Mouse (Mus musculus): ENCODE results near the gene Porcn. TPM values are rescaled to one million over a fixed set of nuclear protein-coding genes. Genes with fewer than 3 reads are reported as not detected.

The Porcn gene
- polyA plus RNA-seq, 1 experiment, result 67.5 TPM

DNA sequence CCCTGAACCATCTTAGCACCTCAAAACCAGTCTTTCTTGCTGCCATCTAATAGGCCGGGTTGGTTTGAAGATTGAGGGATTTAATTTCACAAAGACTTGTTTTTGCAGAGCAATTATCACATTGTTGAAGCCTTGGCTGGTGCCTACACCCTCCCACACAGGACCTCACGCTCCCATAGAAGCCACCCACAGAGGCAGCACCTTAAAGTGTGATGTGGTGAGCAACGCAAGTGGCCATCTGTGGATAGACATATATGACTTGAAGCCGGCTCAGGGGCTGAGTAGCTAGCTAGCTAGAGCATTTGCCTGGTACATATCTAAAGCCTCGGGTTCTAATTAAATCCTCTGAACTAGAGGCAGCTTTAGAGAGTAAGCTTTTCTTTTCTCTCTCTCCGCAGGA is 11.1 kb upstream of the Porcn start:
- Histone ChIP-seq H3K27me3 (ENCODE audit: control insufficient read depth, insufficient read depth, insufficient read length) (no peaks in the 10 kb centered on the region), H3K36me3 (ENCODE audit: control insufficient read depth, insufficient read depth) (no peaks in the 10 kb centered on the region), H3K4me3 (no peak overlapping the region), H3ac (ENCODE audit: control insufficient read depth, insufficient read length) (no peak overlapping the region), H3K4me2 (ENCODE audit: low read depth) (no peak overlapping the region), H3K79me2 (ENCODE audit: control insufficient read depth, insufficient read depth) (no peaks in the 10 kb centered on the region)
- no peak for TF ChIP-seq REST (IDR thresholded peaks at IDR 0.05; ENCODE audit: insufficient read depth, insufficient read length)
- TF ChIP-seq TCF12 (IDR thresholded peaks at IDR 0.05; ENCODE audit: insufficient read depth, poor library complexity, severe bottlenecking), result no peak
- no peak for TF ChIP-seq MAX (IDR thresholded peaks at IDR 0.05; ENCODE audit: low read depth)

GRCm38 (mm10) chrX:8211490-8212207 is 5.3 kb upstream of the Porcn start:
- Histone ChIP-seq H3ac (ENCODE audit: control insufficient read depth, insufficient read length) (no peak overlapping the region), H3K4me3 (no peak overlapping the region), H3K79me2 (ENCODE audit: control insufficient read depth, insufficient read depth) (no peaks in the 10 kb centered on the region), H3K4me2 (ENCODE audit: low read depth) (no peak overlapping the region), H3K36me3 (ENCODE audit: control insufficient read depth, insufficient read depth) (no peaks in the 10 kb centered on the region), H3K27me3 (ENCODE audit: control insufficient read depth, insufficient read depth, insufficient read length) (no peaks in the 10 kb centered on the region)
- TF ChIP-seq MAX (IDR thresholded peaks at IDR 0.05; ENCODE audit: low read depth) (no peak), POLR2AphosphoS2 (IDR thresholded peaks at IDR 0.05; ENCODE audit: insufficient read length, low read depth) (no peak), REST (IDR thresholded peaks at IDR 0.05; ENCODE audit: insufficient read depth, insufficient read length) (no peak), TCF3 (IDR thresholded peaks at IDR 0.05; ENCODE audit: insufficient read length, low read depth) (no peak), USF1 (IDR thresholded peaks at IDR 0.05; ENCODE audit: low read depth) (no peak), MYOG (IDR thresholded peaks at IDR 0.05; ENCODE audit: control insufficient read depth in 1 of 3, insufficient read depth in 1 of 3, insufficient read length in 2 of 3, low read depth in 2 of 3) (no peak), SRF (IDR thresholded peaks at IDR 0.05; ENCODE audit: control insufficient read depth, insufficient read length, low read depth) (no peak), POLR2A (IDR thresholded peaks at IDR 0.05; ENCODE audit: insufficient read length, low read depth) (no peak), CEBPB (IDR thresholded peaks at IDR 0.05; ENCODE audit: insufficient read depth, poor library complexity, severe bottlenecking) (no peak), E2F4 (IDR thresholded peaks at IDR 0.05; ENCODE audit: insufficient read depth) (no peak), TCF12 (IDR thresholded peaks at IDR 0.05; ENCODE audit: insufficient read depth, poor library complexity, severe bottlenecking) (no peak), MYOD1 (IDR thresholded peaks at IDR 0.05; ENCODE audit: control insufficient read depth in 1 of 3, insufficient read length in 2 of 3, low read depth in 2 of 3) (no peak)

DNA sequence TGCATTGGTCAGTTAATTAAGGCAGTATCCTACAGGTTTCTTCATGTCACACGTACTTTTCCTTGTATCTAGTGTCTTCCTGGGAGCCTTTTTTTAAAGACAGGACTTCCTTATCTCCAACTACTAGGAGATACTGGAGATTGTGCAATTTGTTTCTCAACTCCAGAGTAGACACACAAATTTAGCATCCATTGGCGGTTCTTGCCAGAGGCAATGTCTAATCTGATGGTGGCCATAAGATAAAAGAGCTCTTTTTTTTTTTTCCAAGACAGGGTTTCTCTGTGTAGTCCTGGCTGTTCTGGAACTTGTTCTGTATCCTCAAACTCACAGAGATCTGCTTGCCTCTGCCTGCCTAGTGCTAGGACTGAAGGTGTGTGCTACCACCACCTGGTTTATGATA is 3.4 kb upstream of the Porcn start:
- H3K36me3 ChIP-seq (ENCODE audit: control insufficient read depth, insufficient read depth), result no peaks in the 10 kb centered on the region
- TF ChIP-seq MYOG (IDR thresholded peaks at IDR 0.05; ENCODE audit: control insufficient read depth in 1 of 3, insufficient read depth in 1 of 3, insufficient read length in 2 of 3, low read depth in 2 of 3) (no peak), MYOD1 (IDR thresholded peaks at IDR 0.05; ENCODE audit: control insufficient read depth in 1 of 3, insufficient read length in 2 of 3, low read depth in 2 of 3) (no peak), TCF3 (IDR thresholded peaks at IDR 0.05; ENCODE audit: insufficient read length, low read depth) (no peak), CEBPB (IDR thresholded peaks at IDR 0.05; ENCODE audit: insufficient read depth, poor library complexity, severe bottlenecking) (no peak), POLR2AphosphoS2 (IDR thresholded peaks at IDR 0.05; ENCODE audit: insufficient read length, low read depth) (no peak), TCF12 (IDR thresholded peaks at IDR 0.05; ENCODE audit: insufficient read depth, poor library complexity, severe bottlenecking) (no peak), E2F4 (IDR thresholded peaks at IDR 0.05; ENCODE audit: insufficient read depth) (no peak), SRF (IDR thresholded peaks at IDR 0.05; ENCODE audit: control insufficient read depth, insufficient read length, low read depth) (no peak), POLR2A (IDR thresholded peaks at IDR 0.05; ENCODE audit: insufficient read length, low read depth) (no peak), USF1 (IDR thresholded peaks at IDR 0.05; ENCODE audit: low read depth) (no peak), MAX (IDR thresholded peaks at IDR 0.05; ENCODE audit: low read depth) (no peak), REST (IDR thresholded peaks at IDR 0.05; ENCODE audit: insufficient read depth, insufficient read length) (no peak)
- H3K4me3 ChIP-seq, result no peak overlapping the region
- no peak overlapping the region for H3ac ChIP-seq (ENCODE audit: control insufficient read depth, insufficient read length)
- H3K27me3 ChIP-seq (ENCODE audit: control insufficient read depth, insufficient read depth, insufficient read length), result no peaks in the 10 kb centered on the region
- H3K79me2 ChIP-seq (ENCODE audit: control insufficient read depth, insufficient read depth), result no peaks in the 10 kb centered on the region
- no peak overlapping the region for H3K4me2 ChIP-seq (ENCODE audit: low read depth)

GRCm38 (mm10) chrX:8207224-8207623 is 899 bp upstream of the Porcn start:
- Histone ChIP-seq H3K27me3 (ENCODE audit: control insufficient read depth, insufficient read depth, insufficient read length) (no peaks in the 10 kb centered on the region), H3K4me2 (ENCODE audit: low read depth) (peak overlapping the region; percentile 88), H3K4me3 (peak overlapping the region; percentile 41), H3ac (ENCODE audit: control insufficient read depth, insufficient read length) (no peak overlapping the region), H3K79me2 (ENCODE audit: control insufficient read depth, insufficient read depth) (no peaks in the 10 kb centered on the region), H3K36me3 (ENCODE audit: control insufficient read depth, insufficient read depth) (no peaks in the 10 kb centered on the region)
- TF ChIP-seq CEBPB (IDR thresholded peaks at IDR 0.05; ENCODE audit: insufficient read depth, poor library complexity, severe bottlenecking) (no peak), E2F4 (IDR thresholded peaks at IDR 0.05; ENCODE audit: insufficient read depth) (no peak), MAX (IDR thresholded peaks at IDR 0.05; ENCODE audit: low read depth) (no peak), USF1 (IDR thresholded peaks at IDR 0.05; ENCODE audit: low read depth) (no peak), POLR2AphosphoS2 (IDR thresholded peaks at IDR 0.05; ENCODE audit: insufficient read length, low read depth) (no peak), TCF12 (IDR thresholded peaks at IDR 0.05; ENCODE audit: insufficient read depth, poor library complexity, severe bottlenecking) (no peak), REST (IDR thresholded peaks at IDR 0.05; ENCODE audit: insufficient read depth, insufficient read length) (no peak), TCF3 (IDR thresholded peaks at IDR 0.05; ENCODE audit: insufficient read length, low read depth) (no peak), MYOG (IDR thresholded peaks at IDR 0.05; ENCODE audit: control insufficient read depth in 1 of 3, insufficient read depth in 1 of 3, insufficient read length in 2 of 3, low read depth in 2 of 3) (no peak)

- H3K4me2 ChIP-seq (ENCODE audit: low read depth), result peak overlapping the region; percentile 88
- H3ac ChIP-seq (ENCODE audit: control insufficient read depth, insufficient read length), result peak overlapping the region; percentile 22
- no peaks in the 10 kb centered on the region for H3K36me3 ChIP-seq (ENCODE audit: control insufficient read depth, insufficient read depth)
- H3K27me3 ChIP-seq (ENCODE audit: control insufficient read depth, insufficient read depth, insufficient read length), result no peaks in the 10 kb centered on the region
- H3K4me3 ChIP-seq, result peak overlapping the region; percentile 41
- TF ChIP-seq MYOD1 (IDR thresholded peaks at IDR 0.05; ENCODE audit: control insufficient read depth in 1 of 3, insufficient read length in 2 of 3, low read depth in 2 of 3) (no peak), POLR2A (IDR thresholded peaks at IDR 0.05; ENCODE audit: insufficient read length, low read depth) (no peak), SRF (IDR thresholded peaks at IDR 0.05; ENCODE audit: control insufficient read depth, insufficient read length, low read depth) (no peak), E2F4 (IDR thresholded peaks at IDR 0.05; ENCODE audit: insufficient read depth) (no peak), USF1 (IDR thresholded peaks at IDR 0.05; ENCODE audit: low read depth) (no peak), MYOG (IDR thresholded peaks at IDR 0.05; ENCODE audit: control insufficient read depth in 1 of 3, insufficient read depth in 1 of 3, insufficient read length in 2 of 3, low read depth in 2 of 3) (no peak), MAX (IDR thresholded peaks at IDR 0.05; ENCODE audit: low read depth) (no peak)
- no peaks in the 10 kb centered on the region for H3K79me2 ChIP-seq (ENCODE audit: control insufficient read depth, insufficient read depth)
These were observed 421 bp upstream of the Porcn start for GRCm38 (mm10) chrX:8206694-8207197.

All from myocyte (in vitro differentiated cells).